Mouse (Mus musculus): ENCODE measurements at regions not wholly inside any gene's neighbourhood (a gene's known extent, or its start where the extent isn't known, plus 50 kb on each side); places are given as distances from the start of the nearest gene placed in this dataset.
A peak's percentile ranks its signal among the peaks of the same experiment; 100 is the strongest.

DNA sequence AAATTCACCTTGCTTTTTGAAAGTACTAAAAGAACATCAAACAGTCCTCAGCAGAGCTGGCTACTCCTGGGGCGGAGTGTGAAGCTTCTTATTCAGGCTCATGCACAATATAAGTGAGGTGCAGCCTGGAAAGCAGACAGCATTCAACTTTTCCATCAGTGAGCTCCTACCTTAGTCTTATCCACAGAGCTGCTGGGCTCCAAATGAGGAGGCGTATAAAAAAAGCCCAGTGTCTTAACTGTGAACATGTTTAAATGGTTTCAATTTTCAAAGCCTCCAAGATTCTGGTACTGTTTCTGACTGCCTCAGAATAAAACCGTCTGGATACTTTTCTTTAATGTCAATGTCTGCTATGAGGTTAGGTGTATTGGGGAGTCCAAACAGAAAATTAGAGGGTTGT lies 310.5 kb downstream of the Icos start:
- no peak for DNase-seq

DNA sequence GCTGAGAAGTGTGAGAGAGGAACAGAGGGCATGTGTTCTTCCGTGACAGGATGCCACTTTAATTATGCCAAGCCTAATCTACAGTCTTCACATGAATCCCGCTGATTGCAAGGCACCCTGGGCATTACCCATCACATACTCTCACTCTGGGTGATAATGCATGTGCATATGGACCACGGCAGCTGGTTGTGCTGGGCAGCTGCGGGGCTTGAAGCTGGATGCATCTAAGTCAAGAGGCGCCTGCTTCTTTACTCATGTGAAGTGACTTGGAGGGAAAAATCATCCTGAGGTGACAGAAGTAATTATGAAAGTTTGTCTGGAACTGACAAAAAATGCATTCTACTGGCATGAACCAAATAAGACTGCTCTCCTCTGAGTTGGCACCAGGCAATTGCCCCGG lies 311.2 kb downstream of the Icos start:
- DNase-seq: no peak

DNA sequence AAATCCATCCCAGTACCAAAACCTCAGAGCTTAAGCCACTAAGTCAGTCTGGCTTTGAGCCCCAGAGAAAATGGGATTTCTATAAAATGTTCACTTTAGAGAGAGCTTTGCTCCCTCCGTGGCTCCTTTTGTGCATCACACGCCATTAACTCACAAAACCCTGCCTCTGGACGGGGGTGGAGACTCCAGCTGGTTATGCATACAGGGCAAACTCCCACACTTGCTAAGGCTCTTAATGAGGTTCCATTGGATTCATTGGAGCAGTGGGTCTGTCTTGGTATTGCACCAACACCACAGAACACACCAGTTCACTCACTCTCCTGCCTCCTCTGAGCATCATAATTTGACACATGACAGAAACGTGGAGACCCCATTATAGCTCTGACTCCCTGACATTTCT lies 311.8 kb downstream of the Icos start:
- DNase-seq: no peak

DNA sequence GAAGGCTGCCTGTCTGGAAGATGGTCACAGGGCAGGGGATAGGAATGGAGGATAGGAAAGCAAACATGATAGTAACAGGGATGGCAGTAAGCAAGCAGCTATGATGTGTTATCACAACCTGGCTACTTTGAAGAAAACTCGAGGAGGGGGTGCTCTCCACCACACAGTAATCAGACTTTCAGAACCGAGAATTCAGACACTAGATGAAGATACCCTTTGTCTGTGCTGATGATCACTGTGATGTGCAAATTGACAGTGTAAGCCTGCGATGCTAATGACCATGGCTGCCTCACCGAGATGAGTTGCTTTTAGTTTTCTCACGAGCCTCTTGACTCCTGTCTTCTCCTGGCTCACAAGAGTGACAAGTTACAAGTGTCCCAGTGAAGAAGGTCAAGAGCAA lies 315.4 kb downstream of the Icos start:
- DNase-seq: no peak

DNA sequence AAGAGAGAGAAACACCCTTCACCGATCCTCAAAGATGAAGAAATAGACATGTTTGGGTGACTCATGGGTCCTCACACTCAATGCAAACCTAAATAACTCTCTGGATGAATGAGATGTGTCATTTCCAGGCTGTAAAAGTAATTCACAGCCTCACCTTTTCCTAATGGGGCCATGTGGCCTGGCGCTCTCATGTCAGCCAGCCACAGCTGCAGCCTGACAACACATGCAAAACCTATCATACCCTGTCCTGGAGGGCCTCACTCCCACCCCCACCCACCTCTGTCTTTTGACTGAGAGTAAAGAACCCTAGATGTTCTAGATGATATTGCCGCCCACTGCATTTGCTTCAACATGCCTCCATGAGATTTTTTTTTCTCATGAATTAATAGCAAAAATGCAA lies 317.5 kb downstream of the Icos start:
- DNase-seq: no peak

DNA sequence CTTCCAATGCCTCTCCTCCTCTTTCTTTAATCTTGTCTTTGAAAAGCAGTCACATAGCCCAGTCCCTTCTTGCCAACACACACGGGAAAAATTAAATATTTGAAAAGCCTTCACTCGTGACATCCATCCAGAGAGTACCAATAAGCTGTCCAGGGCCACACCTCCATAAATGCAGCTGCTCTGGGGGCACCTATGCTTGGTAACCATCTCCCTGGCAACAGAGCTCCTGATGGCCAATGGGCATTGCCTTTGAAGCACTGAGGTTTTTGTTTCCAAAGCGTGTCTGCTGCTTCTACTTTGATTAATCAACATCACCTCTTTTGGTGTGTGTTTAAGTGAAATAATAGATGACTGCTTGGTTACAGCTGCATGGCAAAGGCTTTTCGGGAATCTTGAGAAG lies 319.1 kb downstream of the Icos start:
- DNase-seq: no peak

DNA sequence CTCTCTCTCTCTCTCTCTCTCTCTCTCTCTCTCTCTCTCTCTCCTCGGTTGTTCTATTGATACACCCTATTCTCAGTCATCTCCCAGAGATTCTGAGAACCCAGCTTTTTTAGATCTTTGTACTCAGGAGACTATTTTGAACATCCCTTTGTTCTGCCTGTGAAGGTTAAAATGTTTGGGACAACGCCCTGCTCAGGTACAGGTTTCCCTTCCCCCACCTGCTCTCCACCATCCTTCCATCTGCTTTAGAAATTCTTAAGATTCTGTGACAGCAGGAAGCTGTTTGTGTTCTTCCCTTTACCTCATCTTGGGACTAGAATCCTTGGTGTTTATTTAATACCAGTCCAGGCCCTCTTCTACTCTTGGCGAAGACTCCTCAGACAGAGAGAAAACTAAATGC lies 319.6 kb downstream of the Icos start:
- no peak for DNase-seq

DNA sequence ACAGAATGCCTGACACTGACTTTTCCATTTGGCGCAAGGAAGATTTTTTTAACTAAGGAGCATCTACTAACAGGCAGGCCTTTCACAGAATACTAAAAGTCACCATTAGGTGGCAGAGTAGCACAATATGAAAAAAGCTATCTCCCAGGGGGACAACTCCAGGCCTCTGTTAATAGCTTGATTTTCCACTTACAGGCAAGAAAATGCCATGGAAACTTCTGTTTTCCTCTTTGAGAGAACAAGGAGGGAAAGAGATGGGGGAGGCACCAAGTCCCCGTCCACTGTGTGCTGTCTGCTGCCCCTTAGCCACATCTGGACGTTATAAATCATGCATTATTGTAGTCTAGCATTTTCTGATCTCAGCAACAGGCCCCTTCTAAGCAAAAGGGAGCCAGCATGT lies 320.3 kb downstream of the Icos start:
- DNase-seq: peak; percentile 23

DNA sequence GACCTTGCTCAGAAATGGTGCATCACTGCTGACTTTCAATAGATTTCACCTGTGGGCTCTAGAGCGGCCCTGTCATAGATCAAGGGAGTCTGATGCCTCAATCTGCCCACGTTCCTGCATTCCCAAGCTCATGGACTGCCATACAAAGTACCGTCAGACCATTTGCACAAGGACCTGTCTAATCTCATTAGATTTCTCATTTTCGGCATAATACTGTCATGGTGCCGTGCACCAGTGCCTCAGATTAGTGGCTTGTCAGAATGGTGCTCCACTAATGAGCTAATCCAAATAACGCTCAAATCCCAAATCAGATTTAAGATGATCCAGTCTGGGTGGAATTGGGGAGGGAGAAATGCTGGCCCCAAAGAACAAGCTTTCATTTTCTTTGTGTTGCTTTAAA lies 321.1 kb downstream of the Icos start:
- DNase-seq: no peak

DNA sequence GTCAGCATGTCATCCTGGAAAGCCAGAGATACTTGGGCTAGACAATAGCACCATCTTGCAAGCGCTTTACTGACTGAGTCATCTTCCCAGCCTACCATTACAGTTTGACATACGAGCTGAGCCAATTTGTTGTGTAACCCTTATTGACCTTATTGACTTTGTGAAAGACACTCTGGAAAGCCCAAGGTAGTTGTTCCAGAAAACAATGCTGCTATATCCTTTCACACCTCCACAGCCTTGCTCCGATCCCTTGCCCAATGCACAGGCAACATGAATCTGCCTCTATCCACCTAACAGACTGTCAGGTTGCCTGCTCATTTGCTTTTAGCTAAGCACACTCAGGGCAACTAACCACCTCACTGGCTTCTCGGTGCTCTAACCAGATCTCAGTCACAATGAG lies 322.8 kb downstream of the Icos start:
- DNase-seq: no peak

DNA sequence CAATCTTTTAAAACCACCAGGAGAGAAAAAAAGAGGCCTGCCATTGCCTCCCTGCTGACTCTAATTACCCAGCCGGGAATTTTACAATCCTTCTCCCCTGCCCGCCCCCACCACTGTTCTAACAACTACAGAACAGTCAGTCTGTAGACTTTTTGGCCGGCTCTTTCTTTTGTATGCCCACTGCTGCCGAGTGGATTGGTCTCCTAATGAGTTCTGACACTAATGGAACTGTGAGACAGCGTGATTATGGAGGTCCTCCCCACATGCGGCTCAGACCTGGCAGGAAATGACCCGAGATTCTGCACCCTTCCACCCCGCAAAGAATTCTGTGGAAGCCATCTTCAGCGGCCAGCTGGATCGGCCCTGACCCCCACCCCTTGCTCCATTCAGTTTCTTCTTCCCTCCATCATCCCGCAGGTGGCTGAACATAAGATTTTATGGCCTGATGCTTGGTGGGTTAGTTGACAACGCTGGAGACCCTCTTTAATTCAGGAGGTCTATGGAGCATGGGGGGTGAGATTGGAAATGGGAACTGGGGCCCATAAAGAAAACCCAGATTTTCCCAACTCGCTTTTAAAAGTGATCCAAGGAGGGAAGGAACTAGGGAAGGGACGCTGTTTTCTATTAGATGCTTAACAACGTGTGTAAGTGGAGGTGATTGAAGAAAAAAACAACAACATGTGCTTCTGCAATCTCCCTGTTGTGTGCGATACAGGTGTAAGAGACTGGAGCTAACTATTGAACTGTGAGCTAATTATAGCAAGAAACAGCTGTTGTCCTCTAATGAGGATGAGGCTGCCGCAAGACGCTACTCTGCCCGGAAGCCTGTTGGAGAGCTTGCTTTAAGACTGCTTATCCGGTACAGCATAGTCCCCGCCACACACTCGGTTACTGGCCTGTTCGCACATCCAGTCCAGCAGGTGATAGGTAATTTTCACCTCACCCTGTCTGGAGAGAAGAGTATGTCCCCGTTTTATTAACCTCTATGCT lies 323.6 kb downstream of the Icos start:
- DNase-seq: no peak

DNA sequence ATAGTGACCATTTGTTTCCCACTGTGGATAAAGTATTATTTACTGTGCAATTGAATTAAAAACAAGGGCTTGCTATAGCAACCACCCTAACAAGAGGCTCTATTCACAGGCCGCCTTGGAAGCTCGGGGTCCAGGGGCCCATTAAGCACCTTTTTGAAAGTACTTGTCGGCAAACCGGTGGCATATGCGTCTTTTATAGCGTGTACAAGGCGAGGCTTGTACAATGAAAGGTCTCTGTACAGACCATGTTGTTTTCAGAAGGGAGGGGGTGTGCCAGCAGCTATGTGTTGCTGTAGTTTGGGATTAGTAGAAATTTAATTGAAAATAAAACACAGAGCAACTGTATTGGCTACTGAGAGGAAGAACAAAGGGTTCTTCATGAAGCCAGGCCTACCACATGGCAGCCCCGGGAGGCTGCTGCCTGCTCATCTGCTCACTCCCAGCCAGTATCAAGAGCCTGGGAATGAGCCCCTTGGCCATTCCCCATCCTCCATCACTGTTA lies 324.9 kb downstream of the Icos start:
- DNase-seq: no peak

DNA sequence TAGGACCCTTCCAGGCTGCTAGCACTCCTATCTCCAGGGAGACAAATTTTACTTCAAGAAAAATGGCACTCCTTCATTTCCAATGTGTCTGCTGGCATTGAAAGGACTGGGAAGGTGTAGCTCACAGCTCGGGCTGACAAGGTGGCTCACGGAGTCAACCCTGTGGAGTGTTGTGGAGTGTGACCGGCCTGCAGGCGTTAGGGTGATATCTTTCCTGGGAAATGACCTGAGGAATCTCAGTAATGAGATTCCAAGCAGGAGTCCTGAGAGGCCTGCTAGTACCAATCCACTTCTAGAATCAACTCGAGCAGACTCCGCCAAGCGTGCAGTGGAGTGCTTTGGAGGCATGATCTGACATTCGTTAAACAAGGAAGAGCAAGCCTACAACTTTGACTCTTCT lies 328.6 kb downstream of the Icos start:
- DNase-seq: no peak

DNA sequence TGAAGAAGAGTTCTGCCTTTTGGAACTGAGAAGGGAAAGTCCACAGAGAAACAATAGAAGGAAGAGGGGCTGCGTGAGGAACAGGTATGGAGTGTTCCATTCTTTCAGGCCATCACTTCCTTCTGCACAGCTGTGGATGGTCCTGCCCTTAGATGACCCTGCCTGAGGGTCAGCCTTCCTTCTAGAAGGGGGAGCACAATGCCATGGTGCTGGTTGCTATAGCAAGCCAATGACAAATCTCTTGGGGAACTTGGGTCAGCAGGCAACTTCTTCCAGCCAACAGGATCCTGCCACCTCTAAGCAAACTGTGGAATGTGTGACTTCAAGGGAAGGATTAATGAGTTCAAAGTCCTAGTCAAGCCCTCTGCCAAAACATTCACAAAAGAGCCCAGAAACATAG lies 329.1 kb upstream of the Pard3b start:
- peak; percentile 7 for DNase-seq

DNA sequence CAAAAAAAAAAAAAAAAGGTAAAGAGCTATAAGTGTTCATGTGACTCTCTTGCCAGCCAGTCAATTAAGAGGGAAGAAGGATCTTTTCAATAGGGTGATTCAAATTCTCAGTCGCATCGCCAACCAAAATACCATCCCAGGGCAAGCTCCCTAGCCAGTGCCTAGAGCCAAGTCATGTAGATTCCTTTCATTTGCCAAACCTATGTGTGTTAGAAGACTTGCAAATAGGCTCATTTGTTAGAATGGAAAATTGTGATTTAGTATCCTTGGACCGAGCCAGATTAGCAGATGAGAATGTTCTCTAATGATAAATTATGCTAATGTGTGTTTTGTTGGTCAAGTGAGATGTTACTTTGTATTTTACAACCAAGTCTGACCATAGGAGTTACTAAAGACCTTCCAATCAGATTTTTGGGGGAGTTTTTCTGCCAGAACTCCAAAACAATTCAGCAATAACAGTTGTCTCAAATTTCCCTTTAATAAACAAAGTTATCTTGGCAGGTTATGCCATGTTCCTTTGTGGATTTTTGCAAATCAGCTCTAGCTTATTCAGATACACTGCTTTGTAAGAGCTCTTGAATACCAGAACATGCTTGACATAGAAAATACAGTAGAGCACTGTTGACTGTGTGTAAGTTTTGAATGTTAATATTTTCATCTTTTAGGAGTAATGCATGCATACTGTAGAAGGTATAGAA lies 328.4 kb upstream of the Pard3b start:
- no peak for DNase-seq

DNA sequence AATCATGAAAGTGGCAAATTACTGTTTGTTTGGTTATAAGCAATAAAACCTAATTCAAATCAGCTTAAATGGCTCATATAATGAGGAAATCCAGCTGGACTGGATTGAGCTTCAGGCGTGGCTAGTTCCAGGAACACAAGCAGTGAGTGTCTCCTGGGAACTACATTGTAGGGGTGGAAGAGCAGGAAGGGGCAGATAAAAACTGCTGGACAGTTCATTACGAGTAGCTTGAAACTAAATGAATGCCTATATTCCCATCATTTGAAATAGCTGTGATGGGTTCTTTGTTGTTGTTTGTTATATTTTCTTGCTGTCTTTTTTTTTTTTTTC lies 327.9 kb upstream of the Pard3b start:
- DNase-seq: no peak

DNA sequence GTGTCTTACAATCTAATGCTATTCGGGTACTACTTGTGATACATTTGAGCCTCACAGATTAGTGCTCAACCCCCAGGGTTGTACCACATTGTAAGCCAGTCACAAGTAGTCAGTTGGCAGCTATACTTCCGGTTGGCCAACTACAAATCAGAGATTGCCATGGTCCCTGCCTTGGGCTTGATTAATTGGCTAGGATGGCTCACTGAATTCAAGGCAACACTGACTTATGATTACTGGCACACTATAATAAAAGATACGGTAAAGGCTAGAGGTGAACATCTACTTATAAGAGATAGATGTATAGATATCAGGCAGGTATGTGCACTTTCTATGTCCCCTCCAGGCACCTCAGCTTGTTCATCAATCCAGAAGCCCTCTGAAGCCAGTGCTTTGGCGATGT lies 325.4 kb upstream of the Pard3b start:
- no peak for DNase-seq

DNA sequence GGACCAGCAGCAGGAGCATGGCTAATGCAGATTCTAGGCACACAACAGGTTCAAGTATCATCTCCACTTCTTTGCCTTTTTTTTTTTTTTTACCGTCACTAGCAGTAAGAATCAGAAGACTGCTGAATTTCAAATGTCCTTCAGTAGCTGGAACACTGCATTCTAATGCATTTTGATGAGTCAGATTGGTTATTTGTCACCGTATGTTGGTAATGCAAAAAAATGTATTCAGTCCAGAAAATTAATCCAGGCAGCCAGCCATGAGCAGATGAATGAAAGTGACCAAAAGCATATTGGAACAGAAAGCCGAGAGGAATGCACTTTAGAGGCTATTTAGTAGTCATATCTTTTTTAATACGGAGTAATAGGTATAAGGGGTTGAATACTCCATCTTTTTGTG lies 322.4 kb upstream of the Pard3b start:
- DNase-seq: no peak

DNA sequence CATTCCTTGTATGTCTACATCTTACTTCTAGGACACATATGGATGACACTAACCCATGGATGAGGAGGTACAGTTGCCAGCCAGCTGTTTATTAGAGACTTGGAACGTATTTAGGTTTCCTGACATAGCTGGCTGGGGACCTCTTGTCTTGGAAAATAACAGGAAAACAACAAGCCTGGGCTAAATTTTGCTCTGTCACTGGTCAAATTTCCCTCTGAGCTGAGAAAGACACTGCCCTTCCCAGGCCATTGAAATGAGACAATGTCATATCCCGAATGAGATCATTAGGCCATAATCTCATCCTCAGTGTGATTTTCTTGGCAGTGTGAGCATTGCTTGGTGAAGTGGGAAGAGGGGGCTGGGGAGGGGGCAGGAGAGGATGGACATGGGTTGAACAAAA lies 321.9 kb upstream of the Pard3b start:
- DNase-seq: no peak

DNA sequence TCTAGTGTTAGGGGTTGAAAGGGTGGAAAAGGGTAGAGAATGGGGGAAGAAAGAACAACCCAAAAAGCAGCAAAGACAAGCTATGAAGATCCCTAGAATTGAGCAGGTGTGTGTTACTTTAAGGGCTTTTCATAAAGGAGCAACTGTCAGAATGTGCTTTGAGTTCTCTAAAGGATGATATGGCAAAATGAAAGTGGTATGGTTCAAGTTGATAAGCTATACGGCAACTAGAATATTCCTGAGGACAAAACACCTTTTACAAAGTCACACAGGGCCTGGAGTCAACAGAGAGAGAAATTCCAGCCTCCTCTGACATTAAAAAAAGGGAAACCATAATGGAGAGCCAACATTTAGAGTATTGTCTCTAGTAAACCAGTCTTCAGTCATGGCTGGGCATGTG lies 320.6 kb upstream of the Pard3b start:
- DNase-seq: no peak

DNA sequence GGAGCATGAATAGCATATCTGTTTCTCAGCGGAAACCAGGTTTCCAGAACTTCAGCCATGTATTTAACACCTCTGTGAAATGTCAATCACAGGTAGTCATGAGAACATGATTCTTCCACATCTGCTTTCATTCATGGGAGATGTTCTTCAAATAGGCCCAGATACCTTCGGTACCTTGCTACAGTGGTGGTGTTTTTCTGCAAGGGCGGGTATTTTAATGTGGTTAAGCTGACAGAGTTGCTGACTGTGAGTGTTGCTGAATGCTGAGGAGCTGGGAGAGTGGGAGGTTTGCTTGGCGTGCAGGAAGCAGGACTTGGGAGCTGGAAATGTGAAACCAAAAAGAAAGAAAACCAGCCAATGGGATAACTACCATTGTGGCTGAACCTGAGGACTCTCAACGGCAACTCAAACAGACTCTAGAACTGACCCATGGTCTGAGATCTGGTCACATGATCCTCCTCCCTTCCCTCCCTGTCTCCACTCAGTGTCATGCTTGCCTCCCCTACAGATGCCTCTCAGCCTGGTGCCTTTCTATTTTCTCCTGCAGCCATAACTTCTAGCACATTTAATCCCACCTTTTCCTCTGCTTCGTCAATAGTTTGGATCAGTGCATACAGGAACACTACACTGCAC lies 317.0 kb upstream of the Pard3b start:
- no peak for DNase-seq

DNA sequence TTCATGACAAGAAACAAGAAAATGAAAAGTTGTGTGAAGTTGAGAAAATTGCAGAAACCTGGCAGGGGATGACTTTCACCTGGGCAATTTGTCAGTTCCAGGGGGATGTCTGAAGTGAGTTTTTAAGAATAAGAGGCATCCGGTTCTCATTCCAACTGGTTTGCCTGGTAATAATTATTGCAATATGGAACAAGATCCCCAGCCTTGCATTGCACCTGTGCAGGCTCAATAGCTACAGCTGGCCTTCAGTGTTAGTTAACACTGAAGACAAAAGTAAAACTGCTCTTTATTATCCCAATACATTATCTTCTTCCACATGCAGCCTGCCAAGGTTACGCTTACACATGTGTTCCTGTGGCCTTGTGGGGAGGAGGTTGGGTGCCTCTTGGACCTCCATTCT lies 307.2 kb upstream of the Pard3b start:
- no peak for DNase-seq

DNA sequence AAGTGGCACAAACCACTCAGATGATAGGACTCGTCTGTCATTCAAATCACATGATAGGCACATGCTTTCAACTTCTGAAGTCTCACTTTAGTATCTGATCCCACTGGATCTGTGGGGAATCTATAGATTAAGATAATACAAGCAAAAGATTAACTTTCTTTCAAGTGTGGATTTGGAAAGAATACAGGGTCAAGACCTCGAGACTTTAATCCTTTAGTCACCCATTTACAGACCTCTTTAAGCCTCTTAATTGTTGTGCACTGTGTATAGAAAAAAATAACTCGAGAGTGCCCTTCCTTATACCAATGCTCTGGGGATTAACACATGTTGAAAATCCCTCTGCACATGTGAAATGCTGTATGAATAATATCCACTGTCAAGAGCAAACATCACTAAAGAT lies 306.7 kb upstream of the Pard3b start:
- DNase-seq: no peak

DNA sequence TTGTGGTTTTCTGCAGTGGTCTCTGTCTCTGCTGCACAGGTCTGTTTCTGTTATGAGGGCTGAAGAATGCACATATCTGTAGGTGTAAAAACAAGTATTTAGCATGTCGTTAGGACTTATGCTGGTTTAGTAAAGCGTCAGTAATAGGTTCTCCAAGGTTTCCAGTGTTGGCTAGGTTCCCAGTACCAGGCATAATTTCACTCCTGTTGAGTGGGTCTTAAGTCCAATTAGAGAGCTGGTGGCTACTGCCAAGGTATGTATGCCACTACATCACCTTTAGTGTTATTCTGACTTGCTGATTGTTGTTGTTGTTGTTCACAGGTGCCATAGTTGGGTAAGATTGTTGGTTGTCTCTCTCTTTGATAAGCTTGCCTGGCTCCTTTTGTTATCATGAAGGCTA lies 302.3 kb upstream of the Pard3b start:
- DNase-seq: no peak

Measured in kidney, adult 18-20 months (tissue).